Mouse (Mus musculus) hindbrain, postnatal 0 days (tissue): ENCODE data around the gene Pofut2. TPM values are rescaled to one million over a fixed set of nuclear protein-coding genes. Genes with fewer than 3 reads are reported as not detected.

ENCODE experiments used
- ATAC-seq: fragments of 200-750 bp; cut with Nextera tagmentation; 2 replicates; pipeline ENCODE4 v1.8.0; 2017; ENCODE audit warnings: mild to moderate bottlenecking, moderate TSS enrichment, moderate library complexity
- DNase-seq: peaks from one replicate; pipeline ENCODE4 v3.0.0-alpha.2; 2015; ENCODE audit warnings: low spot score
- H3K27ac ChIP-seq: fragments of 300-500 bp; sonication (generic); 2 replicates; pipeline ENCODE4 v1.5.1; 2014; ENCODE audit warnings: mild to moderate bottlenecking
- H3K27me3 ChIP-seq: fragments of 300-500 bp; sonication (generic); 2 replicates; pipeline ENCODE4 v1.6.1; 2014; ENCODE audit warnings: low read length, mixed read lengths; ENCODE audit not compliant: insufficient read depth
- H3K36me3 ChIP-seq: fragments of 300-500 bp; sonication (generic); 2 replicates; pipeline ENCODE4 v1.6.1; 2014; ENCODE audit warnings: low read length, mixed read lengths; ENCODE audit not compliant: insufficient read depth
- H3K4me1 ChIP-seq: fragments of 300-500 bp; sonication (generic); 2 replicates; pipeline ENCODE4 v1.6.1; 2014; ENCODE audit warnings: antibody characterized with exemption, low read length, mixed read lengths; ENCODE audit not compliant: insufficient read depth
- H3K4me2 ChIP-seq: fragments of 300-500 bp; sonication (generic); 2 replicates; pipeline ENCODE4 v1.6.1; 2014; ENCODE audit warnings: low read depth, mild to moderate bottlenecking, low read length, moderate library complexity, mixed read lengths
- H3K4me3 ChIP-seq: fragments of 300-500 bp; sonication (generic); 2 replicates; pipeline ENCODE4 v1.5.1; 2014; ENCODE audit warnings: low read length
- H3K9ac ChIP-seq: fragments of 300-500 bp; sonication (generic); replicated peaks from 2 replicates; pipeline ENCODE4 v1.6.1; 2014; ENCODE audit warnings: mild to moderate bottlenecking, low read length, moderate library complexity, mixed read lengths
- H3K9me3 ChIP-seq: fragments of 300-500 bp; sonication (generic); 2 replicates; pipeline ENCODE4 v1.6.1; 2016; ENCODE audit warnings: low read length, mixed read lengths
- CTCF ChIP-seq: IDR thresholded peaks from 2 replicates; pipeline ENCODE4 v1.5.1; 2016; ENCODE audit warnings: antibody characterized with exemption, control low read depth, low read depth
- WGBS: fragments of 180-500 bp; shearing (Covaris S2); extraction: QIAGEN DNeasy Blood & Tissue Kit; methylation state at CpG from one replicate; pipeline ENCODE4 v1.1.7; 2014; 5-methylcytosine and 5-hydroxymethylcytosine counted together
- polyA plus RNA-seq: library from polyadenylated mRNA; unstranded; fragments of >200 nt; fragmentation: Nextera tagmentation; extraction: Ambion mirVana; gene quantifications from 2 replicates; pipeline ENCODE4 v1.2.1, GENCODE M21; 2015
- total RNA-seq: library from RNA; depleted of rRNA; stranded (reverse); fragments of >200 nt; gene quantifications from 2 replicates; pipeline ENCODE4 v1.2.3, GENCODE M21; 2014; rRNA removed

Gene Pofut2
- total and polyA plus RNA-seq, 2 experiments from 2014 or later: 47.0 to 52.4 TPM

DNA sequence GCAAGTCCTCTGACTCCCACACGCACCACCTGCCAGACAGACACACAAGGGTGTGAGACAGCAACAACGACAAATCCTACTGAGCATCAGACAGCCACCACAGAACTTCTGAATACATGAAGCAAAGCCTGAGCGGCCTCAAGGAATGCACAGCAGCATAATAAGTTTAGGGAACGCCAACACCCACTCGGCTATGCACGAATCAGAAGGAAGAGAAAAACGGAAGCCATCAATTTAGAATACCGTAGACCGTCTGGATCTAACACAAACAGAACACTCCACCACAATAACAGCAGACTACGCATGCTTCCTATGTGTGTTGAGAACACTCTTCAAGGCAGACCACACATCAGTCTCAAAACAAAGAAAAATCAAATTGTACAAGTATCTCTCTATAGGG, 50.0 kb downstream of the Pofut2 start:
- DNase-seq (no peak), ATAC-seq (no peak)
- 55% methylated on average over 10 of the region's 10 CpGs for WGBS
- Histone ChIP-seq H3K27me3 (no peaks in the 10 kb centered on the region), H3K36me3 (peaks cover 19% of the 10 kb centered on the region; the same call in 1 of the 2 replicates), H3K4me3 (no peak overlapping the region), H3K4me2 (no peak overlapping the region), H3K9ac (no peak overlapping the region), H3K4me1 (no peaks in the 10 kb centered on the region), H3K9me3 (no peaks in the 10 kb centered on the region), H3K27ac (no peak overlapping the region)
- TF ChIP-seq CTCF: no peak

DNA sequence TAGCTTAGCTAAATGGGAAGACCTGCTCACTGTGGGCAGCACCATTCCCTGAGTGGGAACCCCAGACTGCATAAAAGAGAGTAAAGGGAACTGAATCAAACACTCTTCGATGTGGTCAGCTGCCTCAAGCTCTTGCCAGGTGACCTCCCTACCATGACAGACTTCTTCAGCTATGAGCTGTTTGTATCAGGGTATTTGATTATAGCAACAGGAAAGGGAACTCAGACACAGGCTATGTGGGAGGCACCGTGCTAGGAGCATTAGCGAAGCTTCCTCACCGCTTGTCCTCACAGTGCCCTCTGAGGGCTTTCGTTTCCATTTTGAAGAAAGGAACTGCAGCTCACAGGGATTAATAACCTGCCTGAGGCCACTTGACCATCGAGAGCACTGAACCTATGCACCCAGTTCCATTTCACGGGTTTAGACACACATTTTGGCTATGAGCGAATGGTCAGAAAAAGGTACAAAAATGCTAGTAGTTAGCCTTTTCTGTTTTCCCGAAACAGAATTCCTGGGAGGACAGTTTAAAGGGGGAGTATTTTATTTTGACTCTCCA, 55.8 kb downstream of the Pofut2 start:
- H3K36me3 ChIP-seq: peaks cover 25% of the 10 kb centered on the region; the same call in 1 of the 2 replicates
- no peaks in the 10 kb centered on the region for H3K9me3 ChIP-seq
- no peak overlapping the region for H3K9ac ChIP-seq
- no peak for DNase-seq
- no peak overlapping the region for H3K4me2 ChIP-seq
- 89% methylated on average over 9 of the region's 9 CpGs for WGBS
- no peaks in the 10 kb centered on the region for H3K27me3 ChIP-seq
- TF ChIP-seq CTCF: no peak
- H3K4me1 ChIP-seq: no peaks in the 10 kb centered on the region
- ATAC-seq: no peak
- no peak overlapping the region for H3K4me3 ChIP-seq
- H3K27ac ChIP-seq: no peak overlapping the region

DNA sequence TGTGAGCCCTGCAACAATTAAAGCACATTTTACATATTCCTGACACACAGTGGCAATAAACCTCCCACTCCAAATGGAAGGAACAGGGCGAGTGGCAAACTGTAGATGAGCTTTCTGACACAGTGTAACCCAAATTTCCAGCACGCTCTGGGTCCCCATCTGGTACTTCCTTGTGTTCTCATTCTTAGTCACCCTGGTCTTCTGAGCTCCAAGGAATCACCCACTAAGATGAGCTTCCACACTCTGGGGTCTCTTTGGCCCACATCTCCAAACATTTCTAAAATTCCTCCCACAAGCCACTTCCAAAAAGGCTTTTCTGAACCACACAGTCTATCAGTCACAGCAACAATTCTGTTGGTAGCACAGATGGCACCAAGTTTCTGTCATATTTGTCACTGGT, 56.7 kb downstream of the Pofut2 start:
- DNase-seq: no peak
- no peak for TF ChIP-seq CTCF

More for the DNA sequence above, 56.7 kb downstream of the Pofut2 start:
- Histone ChIP-seq H3K9ac (no peak overlapping the region), H3K27me3 (no peaks in the 10 kb centered on the region), H3K4me3 (no peak overlapping the region), H3K4me1 (no peaks in the 10 kb centered on the region), H3K4me2 (no peak overlapping the region), H3K9me3 (no peaks in the 10 kb centered on the region), H3K36me3 (peaks cover 23% of the 10 kb centered on the region; the same call in 1 of the 2 replicates), H3K27ac (no peak overlapping the region)
- no peak for ATAC-seq
- 83% methylated on average over 2 of the region's 2 CpGs for WGBS

Other genes starting within 250 kb of the Pofut2 start
- gene Slc19a1, start 227.0 kb upstream of the Pofut2 start, total RNA-seq: 41.6 and 49.8 TPM in 2 replicates
- 45.5 and 48.6 TPM in 2 replicates for gene Slc19a1, start 227.0 kb upstream of the Pofut2 start, polyA plus RNA-seq
- gene Col18a1, start 92.7 kb upstream of the Pofut2 start, total RNA-seq: 47.5 and 57.7 TPM in 2 replicates
- gene Col18a1, start 92.7 kb upstream of the Pofut2 start, polyA plus RNA-seq: 18.2 and 20.0 TPM in 2 replicates
- 46.5 and 65.1 TPM in 2 replicates for gene Adarb1, start 159.1 kb downstream of the Pofut2 start, total RNA-seq
- 18.6 and 21.1 TPM in 2 replicates for gene Adarb1, start 159.1 kb downstream of the Pofut2 start, polyA plus RNA-seq